Mouse (Mus musculus): ENCODE results near the gene C030005K15Rik. TPM values are rescaled to one million over a fixed set of nuclear protein-coding genes. Genes with fewer than 3 reads are reported as not detected.
"Not testable (repeated sequence)": the region's sequence is repeated elsewhere in the genome, so short reads cannot be mapped to it uniquely, and the experiment has no call there.

Gene C030005K15Rik
- total RNA-seq (2014; fragmentation: Nextera tagmentation) (not detected in 2 replicates), total RNA-seq (2017) (not detected in 2 replicates), polyA plus RNA-seq (2012) (not detected in 2 replicates)

DNA sequence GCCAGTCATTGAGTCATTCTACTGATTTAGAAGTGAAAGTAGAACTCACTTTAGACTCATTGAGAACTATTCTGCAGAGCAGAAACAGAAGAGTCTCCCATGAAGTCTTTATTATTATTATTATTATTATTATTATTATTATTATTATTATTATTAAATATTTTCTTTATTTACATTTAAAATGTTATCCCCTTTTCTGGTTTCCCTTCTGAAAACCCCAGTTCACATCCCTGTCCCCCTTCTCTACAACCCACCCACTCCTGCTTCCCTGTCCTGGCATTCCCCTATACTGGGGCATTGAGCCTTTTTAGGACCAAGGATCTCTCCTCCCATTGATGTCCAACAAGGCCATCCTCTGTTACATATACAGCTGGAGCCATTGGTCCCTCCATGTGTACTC lies at the start of gene C030005K15Rik:
C030005K15Rik (minus strand) TSS at position 101 of the 400 bp plus-strand sequence.
- not testable (repeated sequence) for H3K4me1 ChIP-seq (ENCODE audit: insufficient read depth, low read depth, low read length); H3K27me3 ChIP-seq (ENCODE audit: insufficient read depth, low read length); ATAC-seq (ENCODE audit: extremely low read depth, insufficient number of reproducible peaks, low FRiP score, poor library complexity, severe bottlenecking); H3K4me3 ChIP-seq (ENCODE audit: low read depth, low read length); DNase-seq (ENCODE audit: low spot score); H3K36me3 ChIP-seq (replicated peaks)
- H3K9me3 ChIP-seq (replicated peaks): peaks cover 11% of the 10 kb centered on the region; the same call in 1 of the 2 replicates

GRCm38 (mm10) chr10:97768171-97768749 lies 41.7 kb upstream of the C030005K15Rik start:
- TF ChIP-seq POLR2AphosphoS5 (IDR thresholded peaks at IDR 0.05; ENCODE audit: insufficient replicate concordance, low read depth, low read length) (no peak), TAL1 (conservative IDR thresholded peaks at IDR 0.05; ENCODE audit: low read depth, low read length) (no peak), GATA1 (IDR thresholded peaks at IDR 0.05; ENCODE audit: borderline replicate concordance, low read length) (no peak), GATA2 (IDR thresholded peaks at IDR 0.05; ENCODE audit: borderline replicate concordance, low read depth, low read length) (no peak), CTCF (IDR thresholded peaks at IDR 0.05; ENCODE audit: low read depth, low read length) (no peak)
- Histone ChIP-seq H3K36me3 (replicated peaks) (no peaks in the 10 kb centered on the region), H3K9me3 (replicated peaks) (0 out of 2 replicates have a peak, but pooled peaks cover 2% of the 10 kb centered on the region), H3K4me3 (ENCODE audit: low read depth, low read length) (no peak overlapping the region), H3K27me3 (ENCODE audit: insufficient read depth, low read length) (no peaks in the 10 kb centered on the region), H3K4me1 (ENCODE audit: insufficient read depth, low read depth, low read length) (no peaks in the 10 kb centered on the region)
- no peak for ATAC-seq (ENCODE audit: extremely low read depth, insufficient number of reproducible peaks, low FRiP score, poor library complexity, severe bottlenecking)
- DNase-seq (ENCODE audit: low spot score): no peak

GRCm38 (mm10) chr10:97753821-97754220 lies 27.3 kb upstream of the C030005K15Rik start:
- no peak for TF ChIP-seq CTCF (IDR thresholded peaks at IDR 0.05; ENCODE audit: low read depth, low read length)
- no peak for TF ChIP-seq TAL1 (conservative IDR thresholded peaks at IDR 0.05; ENCODE audit: low read depth, low read length)
- TF ChIP-seq GATA1 (IDR thresholded peaks at IDR 0.05; ENCODE audit: borderline replicate concordance, low read length): no peak
- TF ChIP-seq GATA2 (IDR thresholded peaks at IDR 0.05; ENCODE audit: borderline replicate concordance, low read depth, low read length): no peak
- TF ChIP-seq POLR2AphosphoS5 (IDR thresholded peaks at IDR 0.05; ENCODE audit: insufficient replicate concordance, low read depth, low read length): no peak
- DNase-seq (ENCODE audit: low spot score) (no peak), ATAC-seq (ENCODE audit: extremely low read depth, insufficient number of reproducible peaks, low FRiP score, poor library complexity, severe bottlenecking) (no peak)
- H3K27me3 ChIP-seq (ENCODE audit: insufficient read depth, low read length): no peaks in the 10 kb centered on the region
- 0 out of 2 replicates have a peak, but pooled peaks cover 4% of the 10 kb centered on the region for H3K9me3 ChIP-seq (replicated peaks)
- H3K4me1 ChIP-seq (ENCODE audit: insufficient read depth, low read depth, low read length): no peaks in the 10 kb centered on the region
- no peak overlapping the region for H3K4me3 ChIP-seq (ENCODE audit: low read depth, low read length)
- H3K36me3 ChIP-seq (replicated peaks): no peaks in the 10 kb centered on the region

DNA sequence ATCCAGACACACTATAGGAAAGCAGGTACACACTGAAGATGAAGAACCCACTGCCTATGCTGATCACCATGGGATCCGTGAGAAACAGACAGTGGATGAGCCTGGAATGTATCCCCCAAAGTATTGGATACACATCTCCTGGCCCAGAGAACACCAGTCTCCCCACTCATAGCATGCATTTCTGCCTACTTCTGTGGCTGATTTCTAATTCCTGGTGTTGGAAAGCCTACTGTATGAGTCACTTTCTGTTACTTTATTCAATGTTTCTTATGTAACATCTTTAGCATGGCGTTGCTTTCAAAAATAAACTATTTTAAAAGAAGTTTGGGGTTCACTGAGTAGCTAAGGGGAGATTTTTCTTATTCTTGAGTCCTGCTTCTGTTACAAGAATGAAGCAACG lies 20.7 kb upstream of the C030005K15Rik start:
- Histone ChIP-seq H3K4me3 (ENCODE audit: low read depth, low read length) (no peak overlapping the region), H3K4me1 (ENCODE audit: insufficient read depth, low read depth, low read length) (no peaks in the 10 kb centered on the region), H3K36me3 (replicated peaks) (no peaks in the 10 kb centered on the region), H3K27me3 (ENCODE audit: insufficient read depth, low read length) (no peaks in the 10 kb centered on the region), H3K9me3 (replicated peaks) (peaks cover 14% of the 10 kb centered on the region)
- DNase-seq (ENCODE audit: low spot score) (no peak), ATAC-seq (ENCODE audit: extremely low read depth, insufficient number of reproducible peaks, low FRiP score, poor library complexity, severe bottlenecking) (no peak)
- TF ChIP-seq TAL1 (conservative IDR thresholded peaks at IDR 0.05; ENCODE audit: low read depth, low read length) (no peak), CTCF (IDR thresholded peaks at IDR 0.05; ENCODE audit: low read depth, low read length) (no peak), POLR2AphosphoS5 (IDR thresholded peaks at IDR 0.05; ENCODE audit: insufficient replicate concordance, low read depth, low read length) (no peak), GATA2 (IDR thresholded peaks at IDR 0.05; ENCODE audit: borderline replicate concordance, low read depth, low read length) (no peak), GATA1 (IDR thresholded peaks at IDR 0.05; ENCODE audit: borderline replicate concordance, low read length) (no peak)

DNA sequence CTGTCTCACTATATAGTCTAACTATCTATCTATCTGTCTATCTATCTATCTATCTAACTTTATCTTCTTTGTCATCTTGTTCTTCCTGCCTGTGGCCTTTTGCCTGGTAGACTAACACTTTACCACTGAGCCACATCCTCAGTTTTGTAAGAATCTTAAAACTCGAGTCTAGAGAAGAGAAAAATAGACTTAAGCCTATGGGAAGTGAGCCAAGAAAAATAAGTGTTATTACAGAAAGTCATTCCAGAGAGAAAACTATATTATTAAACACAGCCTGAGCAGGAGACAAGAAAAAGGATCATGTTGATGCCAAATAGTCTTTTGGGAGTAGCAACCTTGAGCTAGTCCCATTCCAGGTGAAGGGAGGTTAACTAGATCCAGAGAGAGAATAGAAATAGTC lies 626 bp downstream of the C030005K15Rik start:
- TF ChIP-seq TAL1 (conservative IDR thresholded peaks at IDR 0.05; ENCODE audit: low read depth, low read length): no peak
- TF ChIP-seq GATA1 (IDR thresholded peaks at IDR 0.05; ENCODE audit: borderline replicate concordance, low read length): no peak
- no peak for TF ChIP-seq GATA2 (IDR thresholded peaks at IDR 0.05; ENCODE audit: borderline replicate concordance, low read depth, low read length)
- no peak for TF ChIP-seq CTCF (IDR thresholded peaks at IDR 0.05; ENCODE audit: low read depth, low read length)
- no peak for TF ChIP-seq POLR2AphosphoS5 (IDR thresholded peaks at IDR 0.05; ENCODE audit: insufficient replicate concordance, low read depth, low read length)
- ATAC-seq (ENCODE audit: extremely low read depth, insufficient number of reproducible peaks, low FRiP score, poor library complexity, severe bottlenecking) (no peak), DNase-seq (ENCODE audit: low spot score) (no peak)
- no peaks in the 10 kb centered on the region for H3K27me3 ChIP-seq (ENCODE audit: insufficient read depth, low read length)
- no peak overlapping the region for H3K4me3 ChIP-seq (ENCODE audit: low read depth, low read length)
- H3K4me1 ChIP-seq (ENCODE audit: insufficient read depth, low read depth, low read length): no peaks in the 10 kb centered on the region
- no peaks in the 10 kb centered on the region for H3K36me3 ChIP-seq (replicated peaks)
- peaks cover 11% of the 10 kb centered on the region; the same call in 1 of the 2 replicates for H3K9me3 ChIP-seq (replicated peaks)

DNA sequence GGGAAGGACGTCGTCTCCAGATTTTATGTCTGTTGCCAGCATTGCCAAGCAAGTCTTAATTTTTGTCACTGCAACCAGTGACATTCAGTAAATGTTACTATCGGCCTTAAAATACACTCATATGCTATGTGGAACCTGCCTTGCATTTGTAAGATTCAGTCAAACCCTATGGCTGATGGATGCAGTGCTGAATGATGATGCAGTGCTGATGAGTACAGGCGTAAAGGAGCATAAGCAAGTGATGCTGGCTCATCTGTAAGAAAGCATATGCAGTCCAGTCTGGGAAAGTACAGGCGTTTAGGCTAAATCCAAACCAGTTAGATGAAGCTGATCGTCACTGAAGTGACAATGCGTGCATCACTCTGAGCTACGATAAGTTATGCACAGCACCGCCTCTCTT lies 3.8 kb downstream of the C030005K15Rik start:
- DNase-seq (ENCODE audit: low spot score) (no peak), ATAC-seq (ENCODE audit: extremely low read depth, insufficient number of reproducible peaks, low FRiP score, poor library complexity, severe bottlenecking) (no peak)
- no peak for TF ChIP-seq CTCF (IDR thresholded peaks at IDR 0.05; ENCODE audit: low read depth, low read length)
- TF ChIP-seq GATA2 (IDR thresholded peaks at IDR 0.05; ENCODE audit: borderline replicate concordance, low read depth, low read length): no peak
- no peak for TF ChIP-seq TAL1 (conservative IDR thresholded peaks at IDR 0.05; ENCODE audit: low read depth, low read length)
- no peak for TF ChIP-seq POLR2AphosphoS5 (IDR thresholded peaks at IDR 0.05; ENCODE audit: insufficient replicate concordance, low read depth, low read length)
- TF ChIP-seq GATA1 (IDR thresholded peaks at IDR 0.05; ENCODE audit: borderline replicate concordance, low read length): no peak
- Histone ChIP-seq H3K27me3 (ENCODE audit: insufficient read depth, low read length) (no peaks in the 10 kb centered on the region), H3K4me3 (ENCODE audit: low read depth, low read length) (no peak overlapping the region), H3K9me3 (replicated peaks) (peaks cover 6% of the 10 kb centered on the region; the same call in 1 of the 2 replicates), H3K36me3 (replicated peaks) (no peaks in the 10 kb centered on the region), H3K4me1 (ENCODE audit: insufficient read depth, low read depth, low read length) (no peaks in the 10 kb centered on the region)

Measured in G1E (cell line).